Mouse (Mus musculus) hindbrain, embryonic 11.5 days (tissue): ENCODE measurements around the gene Pla2g1b. TPM values are rescaled to one million over a fixed set of nuclear protein-coding genes. Genes with fewer than 3 reads are reported as not detected.

Experiments
- ATAC-seq: fragments of 200-750 bp; cut with Nextera tagmentation; 2 replicates; pipeline ENCODE4 v1.8.0; 2017; ENCODE audit warnings: mild to moderate bottlenecking, moderate TSS enrichment, moderate library complexity; ENCODE audit not compliant: low FRiP score
- DNase-seq: peaks from one replicate; pipeline ENCODE4 v3.0.0-alpha.2; 2015; ENCODE audit warnings: low spot score
- H3K27ac ChIP-seq: fragments of 300-500 bp; sonication (generic); 2 replicates; pipeline ENCODE4 v1.5.1; 2014; ENCODE audit warnings: mild to moderate bottlenecking, low read depth, low read length
- H3K27me3 ChIP-seq: fragments of 300-500 bp; sonication (generic); 2 replicates; pipeline ENCODE4 v1.6.1; 2014; ENCODE audit warnings: mild to moderate bottlenecking, low read length, moderate library complexity, mixed read lengths; ENCODE audit not compliant: control insufficient read depth, insufficient read depth
- H3K36me3 ChIP-seq: fragments of 300-500 bp; sonication (generic); 2 replicates; pipeline ENCODE4 v1.6.1; 2014; ENCODE audit warnings: mild to moderate bottlenecking, low read length, moderate library complexity, mixed read lengths; ENCODE audit not compliant: control insufficient read depth, insufficient read depth
- H3K4me1 ChIP-seq: fragments of 300-500 bp; sonication (generic); replicated peaks from 2 replicates; pipeline ENCODE4 v1.6.1; 2014; ENCODE audit warnings: low read length, mixed read lengths; ENCODE audit not compliant: control insufficient read depth, insufficient read depth
- H3K4me2 ChIP-seq: fragments of 300-500 bp; sonication (generic); replicated peaks from 2 replicates; pipeline ENCODE4 v1.6.1; 2014; ENCODE audit warnings: mild to moderate bottlenecking, low read depth, low read length
- H3K4me3 ChIP-seq: fragments of 300-500 bp; sonication (generic); 2 replicates; pipeline ENCODE4 v1.5.1; 2014; ENCODE audit warnings: low read depth, low read length
- H3K9ac ChIP-seq: fragments of 300-500 bp; sonication (generic); 2 replicates; pipeline ENCODE4 v1.6.1; 2014; ENCODE audit warnings: low read depth, low read length
- H3K9me3 ChIP-seq: fragments of 300-500 bp; sonication (generic); 2 replicates; pipeline ENCODE4 v1.6.1; 2016; ENCODE audit warnings: low read length; ENCODE audit not compliant: control insufficient read depth
- WGBS: fragments of 180-500 bp; shearing (Covaris S2); extraction: QIAGEN DNeasy Blood & Tissue Kit; methylation state at CpG from one replicate; pipeline ENCODE4 v1.1.7; 2014; 5-methylcytosine and 5-hydroxymethylcytosine counted together
- polyA plus RNA-seq: library from polyadenylated mRNA; unstranded; fragments of >200 nt; fragmentation: Nextera tagmentation; extraction: Ambion mirVana; gene quantifications from 2 replicates; pipeline ENCODE4 v1.2.1, GENCODE M21; 2014

Gene Pla2g1b
- polyA plus RNA-seq, 1 experiment from 2014 or later, result 0.56 TPM

GRCm38 (mm10) chr5:115520325-115520869 is 54.3 kb downstream of the Pla2g1b start:
- H3K36me3 ChIP-seq, result no peaks in the 10 kb centered on the region
- no peak overlapping the region for H3K4me3 ChIP-seq
- ATAC-seq (no peak), DNase-seq (no peak)
- no peak overlapping the region for H3K27ac ChIP-seq
- H3K9me3 ChIP-seq, result no peaks in the 10 kb centered on the region
- no peaks in the 10 kb centered on the region for H3K27me3 ChIP-seq
- H3K9ac ChIP-seq, result no peak overlapping the region
- H3K4me1 ChIP-seq, result peaks cover 7% of the 10 kb centered on the region; the same call in 1 of the 2 replicates
- no peak overlapping the region for H3K4me2 ChIP-seq
- 66% methylated on average over 21 of the region's 21 CpGs for WGBS

- H3K4me1 ChIP-seq, result peaks cover 7% of the 10 kb centered on the region; the same call in 1 of the 2 replicates
Observed at GRCm38 (mm10) chr5:115521553-115522461, 55.7 kb downstream of the Pla2g1b start.

GRCm38 (mm10) chr5:115522531-115522930 is 56.5 kb downstream of the Pla2g1b start:
- no peaks in the 10 kb centered on the region for H3K27me3 ChIP-seq
- ATAC-seq (no peak), DNase-seq (no peak)
- no peaks in the 10 kb centered on the region for H3K36me3 ChIP-seq
- H3K4me1 ChIP-seq, result peaks cover 7% of the 10 kb centered on the region; the same call in 1 of the 2 replicates
- no peak overlapping the region for H3K4me3 ChIP-seq
- WGBS, result 64% methylated on average over 4 of the region's 4 CpGs
- no peaks in the 10 kb centered on the region for H3K9me3 ChIP-seq
- H3K9ac ChIP-seq, result no peak overlapping the region
- no peak overlapping the region for H3K27ac ChIP-seq
- H3K4me2 ChIP-seq, result no peak overlapping the region

More at GRCm38 (mm10) chr5:115521553-115522461, 55.7 kb downstream of the Pla2g1b start:
- Histone ChIP-seq H3K4me2 (no peak overlapping the region), H3K9me3 (no peaks in the 10 kb centered on the region), H3K27me3 (no peaks in the 10 kb centered on the region), H3K27ac (no peak overlapping the region), H3K4me3 (no peak overlapping the region), H3K9ac (no peak overlapping the region), H3K36me3 (no peaks in the 10 kb centered on the region)
- WGBS, result 64% methylated on average over 21 of the region's 21 CpGs
- DNase-seq (no peak), ATAC-seq (no peak)

- ATAC-seq (no peak), DNase-seq (no peak)
- no peaks in the 10 kb centered on the region for H3K36me3 ChIP-seq
- H3K27me3 ChIP-seq, result no peaks in the 10 kb centered on the region
- no peak overlapping the region for H3K4me3 ChIP-seq
- H3K9ac ChIP-seq, result no peak overlapping the region; the same call in 1 of the 2 replicates
- no peak overlapping the region for H3K27ac ChIP-seq
- 76% methylated on average over 15 of the region's 15 CpGs for WGBS
- H3K9me3 ChIP-seq, result no peaks in the 10 kb centered on the region
- H3K4me1 ChIP-seq, result peaks cover 7% of the 10 kb centered on the region; the same call in 1 of the 2 replicates
- H3K4me2 ChIP-seq, result no peak overlapping the region
Observed at GRCm38 (mm10) chr5:115522981-115523499, 57.0 kb downstream of the Pla2g1b start.

- H3K4me3 ChIP-seq, result no peak overlapping the region
- H3K27ac ChIP-seq, result peak overlapping the region; percentile 25; the same call in 1 of the 2 replicates
- no peaks in the 10 kb centered on the region for H3K27me3 ChIP-seq
- H3K4me2 ChIP-seq, result peak overlapping the region; percentile 20; the same call in 1 of the 2 replicates
- 6% methylated on average over 15 of the region's 15 CpGs for WGBS
- ATAC-seq (no peak), DNase-seq (no peak)
- no peaks in the 10 kb centered on the region for H3K36me3 ChIP-seq
- H3K9ac ChIP-seq, result no peak overlapping the region
- no peaks in the 10 kb centered on the region for H3K9me3 ChIP-seq
- peaks cover 7% of the 10 kb centered on the region; the same call in 1 of the 2 replicates for H3K4me1 ChIP-seq
Observed at GRCm38 (mm10) chr5:115523971-115524370, 57.9 kb downstream of the Pla2g1b start.

Other genes with a start within 250 kb of the Pla2g1b start
- 104 and 106 TPM in 2 replicates for gene Pop5, start 230.4 kb upstream of the Pla2g1b start, polyA plus RNA-seq
- gene Rnf10, start 193.4 kb upstream of the Pla2g1b start, polyA plus RNA-seq, result 65.9 and 87.5 TPM in 2 replicates
- 52.6 and 55.5 TPM in 2 replicates for gene Coq5, start 186.6 kb upstream of the Pla2g1b start, polyA plus RNA-seq
- 1,538 and 1,558 TPM in 2 replicates for gene Dynll1, start 165.3 kb upstream of the Pla2g1b start, polyA plus RNA-seq
- 305 and 320 TPM in 2 replicates for gene Srsf9, start 139.1 kb upstream of the Pla2g1b start, polyA plus RNA-seq
- 43.0 and 51.2 TPM in 2 replicates for gene Gatc, start 125.1 kb upstream of the Pla2g1b start, polyA plus RNA-seq
- 56.8 and 60.0 TPM in 2 replicates for gene Triap1, start 125.0 kb upstream of the Pla2g1b start, polyA plus RNA-seq
- gene Cox6a1, start 117.3 kb upstream of the Pla2g1b start, polyA plus RNA-seq, result 811 and 829 TPM in 2 replicates
- 136 and 141 TPM in 2 replicates for gene Msi1, start 36.7 kb upstream of the Pla2g1b start, polyA plus RNA-seq
- 21.3 and 23.1 TPM in 2 replicates for gene Sirt4, start 18.5 kb downstream of the Pla2g1b start, polyA plus RNA-seq
- 9.0 and 10.1 TPM in 2 replicates for gene Pxn, start 40.4 kb downstream of the Pla2g1b start, polyA plus RNA-seq
- gene Rplp0, start 93.2 kb downstream of the Pla2g1b start, polyA plus RNA-seq, result 1,244 and 1,247 TPM in 2 replicates
- gene Gcn1l1, start 99.0 kb downstream of the Pla2g1b start, polyA plus RNA-seq, result 31.8 and 39.4 TPM in 2 replicates
- gene Rab35, start 165.6 kb downstream of the Pla2g1b start, polyA plus RNA-seq, result 18.3 and 18.8 TPM in 2 replicates